Mouse (Mus musculus): ENCODE measurements around the gene Cd200r1. TPM values are rescaled to one million over a fixed set of nuclear protein-coding genes. Genes with fewer than 3 reads are reported as not detected.

Gene Cd200r1
- total RNA-seq (2021), result 1 to 10 TPM in 1 of 2 experiments, under 1 TPM in 1; 0.85 to 1.2 TPM

DNA sequence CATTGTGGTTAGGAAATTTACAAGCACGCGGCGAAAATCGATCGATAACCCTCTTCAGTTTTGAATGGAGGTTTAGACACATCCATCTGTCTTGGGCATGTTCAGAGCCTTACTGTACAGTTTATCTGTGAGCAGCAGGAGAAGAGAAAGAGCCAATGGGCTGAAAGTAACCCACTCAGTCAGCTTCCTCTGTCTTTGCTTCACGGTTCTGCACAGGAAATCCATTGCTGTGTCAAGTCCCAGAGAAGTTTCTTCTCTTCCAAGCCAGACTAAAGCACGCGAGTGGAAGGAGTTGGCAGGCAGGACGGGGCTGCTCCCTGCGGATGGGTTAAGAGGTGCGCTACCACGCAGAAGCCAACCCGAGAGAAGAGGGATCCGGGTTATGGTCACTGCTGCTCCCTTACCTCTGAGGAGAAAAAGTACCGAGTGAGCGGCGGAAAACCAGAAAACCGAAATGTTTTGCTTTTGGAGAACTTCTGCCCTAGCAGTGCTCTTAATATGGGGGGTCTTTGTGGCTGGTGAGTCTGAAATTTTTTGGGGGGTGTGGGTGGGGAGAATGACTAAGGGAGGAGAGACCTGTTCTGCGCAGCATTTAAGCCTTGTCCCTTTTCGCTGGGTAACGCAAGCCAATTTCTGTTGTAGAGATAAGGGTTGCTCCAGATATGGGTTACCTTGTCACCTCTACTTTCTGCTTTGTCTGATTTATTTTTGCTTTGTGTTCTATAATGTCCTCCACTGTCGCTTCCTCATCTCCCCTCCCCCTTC lies at the start of gene Cd200r1:
Cd200r1 (plus strand) TSS at position 182 of the 765 bp plus-strand sequence.
- peak in 1 of 2 experiments; percentile 25 for DNase-seq (ENCODE audit: low spot score in 2 of 2)
- intact Hi-C loops (cut with DNase I), result loop anchor here (5.0 to 10.0 kb wide), 2 partner anchors 257 to 359 kb away; no protein-coding TSS in a partner anchor

DNA sequence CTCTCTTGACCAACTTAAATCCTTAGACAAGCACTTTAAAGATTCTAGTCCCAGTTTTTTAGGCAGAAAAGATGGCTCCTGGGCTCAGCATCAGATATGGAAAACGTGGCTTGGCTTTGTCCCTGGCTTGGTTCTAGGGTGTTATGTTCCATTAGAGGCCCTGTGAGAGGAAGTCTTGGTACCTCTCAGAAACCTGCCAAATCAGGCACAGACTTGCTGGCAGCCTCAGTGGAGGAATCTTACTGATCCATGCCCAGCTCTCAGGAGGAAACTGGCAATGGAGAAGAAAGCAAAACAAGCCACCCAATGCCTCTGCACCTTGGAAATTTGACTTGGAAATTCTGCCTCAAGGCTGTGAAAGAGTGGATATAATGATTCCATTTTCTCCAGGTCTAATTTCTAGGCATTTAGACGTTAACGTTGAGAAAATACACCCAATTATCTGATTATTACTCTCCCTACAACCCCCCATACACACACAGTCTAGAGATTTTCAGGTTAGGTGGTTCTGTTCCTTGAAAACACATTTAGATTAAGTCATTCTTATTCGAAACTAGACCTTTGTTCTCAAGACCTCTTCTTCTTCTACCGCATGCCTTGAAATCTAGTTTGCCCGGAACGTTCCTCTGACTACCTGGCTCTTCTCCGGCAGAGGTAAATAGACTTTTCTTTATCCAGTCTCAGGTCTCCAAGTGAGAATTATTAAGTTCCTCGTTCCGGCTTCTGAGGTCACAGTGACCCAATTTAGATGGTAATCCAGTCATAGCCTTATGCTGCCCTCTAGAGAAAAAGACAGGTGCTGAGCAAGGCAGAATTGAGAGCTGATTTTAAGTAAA lies 49.0 kb upstream of the Cd200r1 start:
- peak in 1 of 2 experiments; percentile 65 for DNase-seq (ENCODE audit: low spot score in 2 of 2)
- intact Hi-C loops (cut with DNase I), result loop anchor here (10.0 kb wide), 2 partner anchors 232 to 292 kb away; no protein-coding TSS in a partner anchor

DNA sequence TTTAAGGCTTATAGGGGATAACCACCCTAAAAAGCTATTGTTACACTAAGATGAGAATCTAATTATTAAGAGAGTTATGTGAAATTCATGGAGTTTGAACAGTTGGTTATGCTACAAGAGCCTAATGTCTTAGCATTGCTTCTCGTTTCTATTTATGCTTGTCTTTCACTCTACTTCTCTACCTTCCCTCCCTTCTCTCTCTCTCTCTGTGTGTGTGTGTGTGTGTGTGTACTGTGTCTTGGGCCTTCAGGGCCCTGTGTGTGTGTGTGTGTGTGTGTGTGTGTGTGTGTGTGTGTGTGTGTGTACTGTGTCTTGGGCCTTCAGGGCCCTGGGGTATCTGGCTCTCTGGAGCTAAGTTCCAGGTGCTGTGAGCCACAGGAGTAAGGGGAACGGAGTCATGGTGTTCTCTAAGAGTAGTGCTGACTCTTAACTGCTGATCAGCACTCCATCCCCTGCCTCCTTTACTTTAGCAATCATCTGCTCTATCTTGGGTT lies 48.3 kb upstream of the Cd200r1 start:
- intact Hi-C loops (cut with DNase I), result loop anchor here (10.0 kb wide), 2 partner anchors 232 to 292 kb away; no protein-coding TSS in a partner anchor

DNA sequence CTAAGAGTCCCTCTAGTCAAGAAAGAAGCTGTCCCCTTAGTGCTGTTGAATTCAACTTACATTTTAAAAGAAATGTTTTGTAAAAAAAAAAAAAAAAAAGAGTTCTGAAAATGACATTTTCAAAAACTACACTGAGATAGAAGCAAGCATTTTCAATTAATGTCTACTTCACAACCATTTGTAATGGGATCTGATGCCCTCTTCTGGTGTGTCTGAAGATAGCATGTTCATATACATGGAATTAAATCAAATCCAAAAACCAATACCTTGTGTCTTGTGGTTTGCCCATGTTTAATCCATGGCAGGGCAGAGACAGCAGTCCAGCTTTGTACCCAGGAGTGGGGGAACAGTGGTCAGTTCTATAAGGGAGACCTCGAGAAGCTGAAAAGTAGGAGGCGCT lies 47.7 kb upstream of the Cd200r1 start:
- intact Hi-C loops (cut with DNase I), result loop anchor here (10.0 kb wide), 2 partner anchors 233 to 293 kb away; no protein-coding TSS in a partner anchor
- DNase-seq (ENCODE audit: low spot score in 2 of 2), result no peak

More for the DNA sequence above, 48.3 kb upstream of the Cd200r1 start:
- DNase-seq (ENCODE audit: low spot score in 2 of 2), result no peak

DNA sequence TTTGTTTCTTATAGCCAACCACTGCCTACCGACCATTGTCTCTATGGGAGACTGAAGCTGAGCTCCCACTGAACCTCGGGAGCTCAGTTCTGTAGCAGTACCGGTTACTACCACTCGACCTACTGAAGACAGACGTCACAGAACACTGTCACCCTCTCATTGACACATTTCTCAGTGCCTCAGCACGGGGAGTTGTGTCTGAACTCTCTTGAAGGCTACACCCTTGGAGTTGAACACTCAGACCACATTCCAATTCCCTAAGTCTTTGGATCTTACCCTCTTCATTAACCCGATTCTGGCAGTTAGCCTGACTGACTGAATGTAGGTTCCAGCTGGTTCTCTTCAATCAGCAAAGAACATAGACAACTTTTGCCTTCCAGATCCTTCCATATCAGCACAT lies 46.2 kb upstream of the Cd200r1 start:
- intact Hi-C loops (cut with DNase I), result loop anchor here (10.0 kb wide), 2 partner anchors 235 to 295 kb away; no protein-coding TSS in a partner anchor
- DNase-seq (ENCODE audit: low spot score in 2 of 2), result no peak

DNA sequence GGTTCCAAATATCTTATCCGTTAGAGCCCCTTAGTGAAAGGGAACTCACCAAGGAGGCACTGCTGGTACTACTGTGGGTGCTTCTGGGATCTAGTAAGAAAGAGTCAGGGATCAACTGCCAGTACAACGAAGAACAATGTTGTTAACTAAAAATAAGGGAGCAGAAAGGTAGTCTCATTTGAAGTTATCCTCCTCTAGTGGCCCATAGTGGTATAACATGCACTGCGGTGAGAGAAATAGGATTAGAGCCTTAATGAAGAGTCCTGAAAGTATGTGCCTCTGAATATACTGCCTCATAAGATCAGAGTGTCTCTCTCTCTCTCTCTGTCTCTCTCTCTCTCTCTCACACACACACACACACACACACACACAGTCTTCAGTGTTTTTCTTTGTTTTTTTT lies 45.0 kb upstream of the Cd200r1 start:
- no peak for DNase-seq (ENCODE audit: low spot score in 2 of 2)
- intact Hi-C loops (cut with DNase I), result loop anchor here (10.0 kb wide), 1 partner anchor 374 kb away; the partner anchor contains the start of gene Ccdc80

DNA sequence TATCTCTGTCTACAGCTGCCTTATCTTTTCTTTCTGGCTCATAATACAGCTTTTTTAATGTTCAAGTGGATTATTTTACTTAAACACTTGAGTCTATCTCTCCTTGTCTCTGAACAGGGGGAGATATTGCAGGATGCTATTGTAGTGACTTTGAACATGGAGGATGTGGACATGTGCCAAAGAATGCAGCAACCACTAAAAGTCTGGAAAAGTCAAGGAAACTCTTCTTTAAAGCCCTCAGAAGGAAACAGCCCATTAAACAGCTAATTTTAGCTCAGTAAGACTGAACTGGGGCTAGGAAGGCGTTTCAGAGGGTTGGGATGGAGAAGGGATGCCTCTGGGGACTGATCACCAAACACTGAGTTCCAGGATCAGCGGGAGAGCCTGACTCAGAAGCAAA lies 42.9 kb upstream of the Cd200r1 start:
- DNase-seq (ENCODE audit: low spot score in 2 of 2), result no peak
- intact Hi-C loops (cut with DNase I), result loop anchor here (10.0 kb wide), 1 partner anchor 372 kb away; the partner anchor contains the start of gene Ccdc80

DNA sequence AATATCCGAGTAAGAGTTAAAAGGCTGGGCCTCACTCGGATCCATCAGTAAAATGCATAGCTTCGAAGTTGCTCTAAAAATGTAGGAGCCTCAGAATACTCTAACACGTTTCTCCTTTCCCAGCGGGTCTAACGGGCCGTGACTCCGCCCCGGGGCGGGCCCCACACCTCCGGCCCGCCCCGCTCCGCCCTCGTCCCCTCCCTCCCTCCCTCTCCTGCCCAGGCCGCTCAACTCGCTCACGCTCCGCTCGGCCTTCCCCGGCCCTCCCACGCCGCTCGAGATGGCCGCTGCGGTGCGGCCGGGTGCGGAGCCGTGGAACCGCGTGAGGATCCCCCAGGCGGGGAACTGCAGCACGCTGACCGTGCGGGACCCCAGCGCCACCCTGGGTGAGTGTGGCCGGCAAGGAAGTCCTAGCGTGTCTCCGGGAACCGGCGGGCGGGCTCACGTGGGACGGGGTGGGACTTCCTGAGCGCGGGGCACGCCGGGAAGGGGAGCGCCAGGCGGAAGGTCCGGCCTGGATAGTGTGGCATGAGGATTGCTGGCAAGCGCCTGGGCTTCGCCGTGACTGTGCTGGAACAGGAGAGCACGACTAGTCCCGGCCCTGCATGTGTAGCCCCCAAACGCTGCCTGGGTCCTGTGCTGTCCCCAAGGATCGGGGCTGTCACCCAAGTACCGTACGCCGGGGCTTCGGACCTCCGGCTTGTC lies 41.3 kb upstream of the Cd200r1 start, which contains the start of gene Nepro:
Nepro (plus strand) TSS at position 219 of the 705 bp plus-strand sequence.
- DNase-seq (ENCODE audit: low spot score in 2 of 2), result peak; percentile 96 to 97
- intact Hi-C loops (cut with DNase I), result loop anchor here (10.0 kb wide), 1 partner anchor 371 kb away; the partner anchor contains the start of gene Ccdc80

DNA sequence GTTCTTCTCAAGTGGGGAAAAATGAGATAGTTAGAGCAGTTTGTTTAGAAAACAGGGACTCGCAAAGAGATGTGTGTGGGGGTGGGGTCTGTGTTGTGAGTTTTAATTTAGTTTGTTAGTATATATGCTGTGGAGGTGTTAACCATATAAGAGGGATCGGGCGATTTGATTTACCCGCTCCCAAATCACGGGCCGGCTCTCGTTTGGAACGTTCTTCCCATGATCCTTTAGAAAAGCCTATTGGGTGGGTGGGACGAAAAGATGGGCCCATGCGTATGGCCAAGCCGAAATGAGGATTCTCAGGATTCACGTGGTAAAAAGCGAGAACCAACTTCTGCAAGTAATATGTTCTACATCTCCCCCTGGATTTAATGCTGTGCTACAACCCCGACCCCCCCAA lies 40.7 kb upstream of the Cd200r1 start:
- DNase-seq (ENCODE audit: low spot score in 2 of 2), result peak in 1 of 2 experiments; percentile 70
- intact Hi-C loops (cut with DNase I), result loop anchor here (10.0 kb wide), 1 partner anchor 370 kb away; the partner anchor contains the start of gene Ccdc80

DNA sequence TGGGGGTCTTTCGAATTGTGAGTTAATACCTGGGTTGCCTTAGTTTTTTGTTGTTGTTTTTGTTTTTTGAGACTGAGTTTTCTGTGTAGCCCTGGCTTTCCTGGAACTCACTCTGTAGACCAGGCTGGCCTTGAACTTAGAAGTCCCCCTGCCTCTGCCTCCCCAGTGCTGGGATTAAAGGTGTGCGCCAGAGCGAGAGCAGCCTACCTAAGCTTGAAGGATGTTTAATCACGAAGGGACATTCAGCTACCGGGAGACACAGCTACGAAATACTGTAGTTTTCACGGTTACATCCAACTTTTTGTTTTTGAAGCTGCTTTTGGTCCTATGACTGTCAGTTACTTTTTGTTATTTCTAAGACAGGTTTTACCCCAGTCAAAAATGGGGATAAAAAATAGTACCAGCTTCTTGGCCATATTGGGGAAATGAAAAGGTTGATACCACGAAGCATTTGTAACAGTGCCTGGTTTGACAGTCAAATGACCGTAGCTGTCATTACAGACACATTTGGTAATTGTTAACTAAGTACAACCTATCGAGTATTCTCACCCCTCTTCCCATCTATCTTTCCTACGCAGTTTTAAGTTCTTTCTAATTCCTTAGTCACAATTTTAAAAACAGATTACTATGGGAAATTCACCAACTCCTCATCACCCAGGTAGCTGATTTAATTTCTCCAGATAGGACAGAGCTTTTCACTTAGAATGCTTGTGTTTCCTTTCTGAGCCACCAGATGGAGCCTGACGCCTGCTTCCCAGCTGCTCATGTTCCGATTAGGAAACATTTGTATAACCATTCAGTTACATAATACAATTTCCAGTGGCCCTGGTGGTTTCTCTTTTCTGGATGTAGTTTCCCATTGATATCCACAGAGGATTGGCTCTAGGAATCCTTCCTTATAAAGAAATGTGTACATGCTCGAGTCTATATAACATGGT lies 40.0 kb upstream of the Cd200r1 start:
- intact Hi-C loops (cut with DNase I), result loop anchor here (10.0 kb wide), 1 partner anchor 369 kb away; the partner anchor contains the start of gene Ccdc80
- peak; percentile 87 to 95 for DNase-seq (ENCODE audit: low spot score in 2 of 2)

DNA sequence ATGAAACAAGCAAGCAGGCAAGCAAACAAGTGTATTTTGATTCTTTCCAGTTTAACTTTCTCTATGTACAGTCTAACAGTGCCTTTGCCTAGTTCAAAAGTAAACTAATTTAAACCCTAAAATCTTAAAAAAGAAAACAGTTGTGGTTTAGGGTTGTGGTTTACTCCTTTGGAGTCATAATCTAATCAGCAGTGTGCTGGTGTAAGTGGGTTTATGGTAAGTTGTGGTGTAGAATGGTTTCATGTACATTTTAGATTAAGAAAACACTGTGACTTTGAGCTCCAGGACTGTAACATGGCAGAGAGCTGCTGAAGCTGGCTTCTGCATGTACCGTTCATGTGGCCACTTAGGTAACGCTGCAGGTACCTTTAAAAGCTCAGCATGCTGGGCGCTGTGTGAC lies 38.0 kb upstream of the Cd200r1 start:
- intact Hi-C loops (cut with DNase I), result loop anchor here (10.0 kb wide), 1 partner anchor 367 kb away; the partner anchor contains the start of gene Ccdc80
- DNase-seq (ENCODE audit: low spot score in 2 of 2), result no peak

DNA sequence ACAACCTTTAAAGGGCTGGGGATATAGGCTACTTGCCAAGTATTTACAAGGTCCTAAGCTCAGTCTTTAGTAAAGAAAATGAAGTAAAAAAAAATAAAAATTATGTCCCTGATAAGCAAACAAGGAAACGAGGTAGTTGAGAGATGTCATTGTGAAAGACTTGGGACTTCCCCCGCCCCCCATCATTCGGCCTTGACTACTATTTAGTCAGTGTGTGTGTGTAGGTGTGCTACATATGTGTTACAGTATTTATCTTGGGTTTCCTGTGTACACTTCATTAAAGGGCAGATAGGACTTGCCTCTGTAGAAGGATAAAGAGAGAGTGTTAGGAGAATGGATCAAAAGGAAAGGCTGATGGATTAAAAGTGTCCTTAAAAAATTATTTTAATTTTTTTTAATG lies 31.5 kb upstream of the Cd200r1 start:
- intact Hi-C loops (cut with DNase I), result no loop called here
- no peak for DNase-seq (ENCODE audit: low spot score in 2 of 2)

DNA sequence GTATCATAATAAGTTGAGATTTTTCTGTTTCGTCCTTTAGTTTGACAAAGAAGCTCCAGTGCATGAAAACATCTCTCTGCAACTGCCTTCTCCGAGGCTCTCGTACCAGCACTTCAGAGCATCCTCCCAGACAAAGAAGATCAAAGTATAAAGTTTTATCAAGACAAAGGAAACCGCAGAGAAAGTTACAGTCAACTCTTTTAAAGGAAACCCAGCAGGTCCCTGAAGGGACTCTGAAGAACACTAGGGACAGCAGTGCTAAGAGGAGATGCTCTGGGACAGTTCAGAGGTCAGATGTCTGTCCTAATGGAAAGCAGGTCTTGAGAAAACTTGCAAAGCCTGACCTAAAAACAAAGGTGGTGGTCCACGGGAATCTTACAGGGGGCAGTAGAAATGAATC lies 29.9 kb upstream of the Cd200r1 start:
- intact Hi-C loops (cut with DNase I), result no loop called here
- no peak for DNase-seq (ENCODE audit: low spot score in 2 of 2)

DNA sequence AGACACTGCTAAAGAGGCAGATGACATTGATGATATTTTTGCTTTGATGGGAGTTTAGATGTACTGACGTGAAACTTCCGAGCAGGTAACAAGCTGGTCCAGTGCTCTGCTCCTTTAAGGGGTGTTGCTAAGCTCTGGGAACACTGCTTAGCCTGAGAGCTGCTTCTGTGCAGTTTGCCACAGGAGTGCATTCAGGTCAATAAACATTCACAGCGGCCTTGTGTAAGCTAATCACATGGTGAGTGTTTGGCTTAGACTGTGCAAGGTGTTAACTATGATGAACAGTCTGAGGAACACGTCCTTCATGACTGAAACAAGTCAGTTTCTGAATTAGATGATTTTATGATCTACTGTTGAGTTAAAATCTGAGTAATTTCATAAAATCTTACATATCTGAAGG lies 29.4 kb upstream of the Cd200r1 start:
- intact Hi-C loops (cut with DNase I), result no loop called here

DNA sequence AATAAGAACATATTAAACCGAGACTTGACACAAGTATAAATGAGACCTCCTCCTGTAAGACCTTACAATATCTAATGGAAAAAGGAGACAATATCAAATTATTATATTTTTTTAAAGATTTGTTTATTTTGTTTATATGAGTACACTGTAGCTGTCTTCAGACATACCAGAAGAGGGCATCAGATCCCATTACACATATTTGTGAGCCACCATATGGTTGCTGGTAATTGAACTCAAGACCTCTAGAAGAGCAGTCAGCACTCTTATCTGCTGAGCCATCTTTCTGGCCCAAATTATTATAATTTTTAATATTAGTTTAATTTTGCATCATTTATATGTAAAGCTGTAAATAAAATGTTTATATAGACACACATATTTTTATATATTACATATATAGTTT lies 22.8 kb upstream of the Cd200r1 start:
- no peak for DNase-seq (ENCODE audit: low spot score in 2 of 2)
- intact Hi-C loops (cut with DNase I), result no loop called here

More for the DNA sequence above, 29.4 kb upstream of the Cd200r1 start:
- no peak for DNase-seq (ENCODE audit: low spot score in 2 of 2)

DNA sequence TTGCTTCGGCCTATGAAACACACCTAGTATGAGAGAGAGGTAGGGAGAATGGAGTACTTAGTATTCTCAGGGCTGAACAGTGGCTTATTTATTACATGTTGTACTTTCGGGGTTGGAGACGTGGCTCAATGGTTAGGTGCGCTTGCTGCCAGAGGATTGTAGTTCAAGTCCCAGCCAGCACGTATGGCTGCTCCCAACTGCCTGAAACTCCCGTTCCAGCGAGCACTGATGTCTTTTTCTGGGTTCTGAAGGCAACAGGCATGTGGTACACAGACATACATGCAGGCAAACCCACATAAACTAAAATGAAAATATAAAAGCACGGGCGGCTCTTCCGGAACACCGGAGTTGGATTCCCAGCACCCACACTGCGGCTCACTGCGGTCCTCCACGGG lies 20.1 kb upstream of the Cd200r1 start:
- intact Hi-C loops (cut with DNase I), result loop anchor here (5.0 kb wide), 2 partner anchors 347 to 412 kb away; partner anchors contain the start of genes Atg3, Ccdc80 and Slc35a5
- DNase-seq (ENCODE audit: low spot score in 2 of 2), result no peak

DNA sequence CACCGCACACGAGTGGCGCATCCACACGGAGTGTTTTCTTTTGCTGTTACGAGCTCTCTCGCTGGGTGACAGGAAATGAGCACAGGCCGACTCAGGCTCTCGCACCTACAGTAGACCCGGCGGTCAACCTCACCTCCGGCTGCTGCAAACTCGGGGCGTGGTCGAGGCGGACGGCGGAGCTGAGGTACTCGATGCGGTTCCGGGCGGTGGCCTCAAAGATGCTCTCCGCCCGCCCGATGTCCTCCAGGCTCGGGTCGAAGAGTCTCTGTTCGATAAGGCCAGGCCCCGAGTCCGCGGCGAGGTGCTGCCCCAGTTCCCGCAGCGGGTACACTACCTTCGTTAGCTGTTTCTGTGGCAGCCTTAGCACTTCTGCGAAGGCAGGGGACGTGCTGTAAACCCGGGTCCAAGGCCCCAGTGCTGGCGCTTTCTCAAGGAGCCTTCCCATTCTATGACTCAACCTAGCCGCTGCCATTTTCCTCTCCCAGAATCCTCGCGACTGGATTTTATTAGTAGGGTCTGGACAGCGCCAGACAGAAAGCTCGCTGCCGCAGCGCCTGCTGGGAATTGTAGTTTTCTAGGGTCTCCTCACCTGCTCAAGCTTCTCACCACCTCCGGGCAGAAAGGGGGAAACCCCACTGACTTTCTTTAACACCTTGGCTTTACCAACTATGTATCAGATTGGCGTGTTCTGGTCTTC lies 19.5 kb upstream of the Cd200r1 start, which contains the start of gene Gtpbp8:
Gtpbp8 (minus strand) TSS at position 498 of the 697 bp plus-strand sequence.
- intact Hi-C loops (cut with DNase I), result loop anchor here (5.0 kb wide), 2 partner anchors 346 to 411 kb away; partner anchors contain the start of genes Atg3, Ccdc80 and Slc35a5

More for the DNA sequence above, 19.5 kb upstream of the Cd200r1 start, which contains the start of gene Gtpbp8:
- DNase-seq (ENCODE audit: low spot score in 2 of 2), result peak; percentile 88 to 95
